Mouse (Mus musculus) intestine, embryonic 14.5 days (tissue): ENCODE measurements around the gene Casz1. TPM values are rescaled to one million over a fixed set of nuclear protein-coding genes. Genes with fewer than 3 reads are reported as not detected.

Experiments used
- ATAC-seq: fragments of 200-750 bp; cut with Nextera tagmentation; replicated peaks from 2 replicates; pipeline ENCODE4 v1.8.0; 2017; ENCODE audit warnings: low read depth, moderate number of reproducible peaks, moderate TSS enrichment, moderate library complexity; ENCODE audit not compliant: low FRiP score, low TSS enrichment
- DNase-seq: peaks from one replicate; pipeline ENCODE4 v3.0.0-alpha.2; 2018; ENCODE audit warnings: low spot score
- H3K27ac ChIP-seq: fragments of 300-500 bp; sonication (generic); 2 replicates; pipeline ENCODE4 v1.5.1; 2014; ENCODE audit warnings: low read depth, mild to moderate bottlenecking, control low read depth
- H3K27me3 ChIP-seq: fragments of 300-500 bp; sonication (generic); replicated peaks from 2 replicates; pipeline ENCODE4 v1.6.1; 2014; ENCODE audit warnings: low read length, control low read depth; ENCODE audit not compliant: control insufficient read depth, insufficient read depth
- H3K36me3 ChIP-seq: fragments of 300-500 bp; sonication (generic); 2 replicates; pipeline ENCODE4 v1.6.1; 2014; ENCODE audit warnings: low read length, control low read depth; ENCODE audit not compliant: control insufficient read depth, insufficient read depth
- H3K4me1 ChIP-seq: fragments of 300-500 bp; sonication (generic); replicated peaks from 2 replicates; pipeline ENCODE4 v1.6.1; 2014; ENCODE audit warnings: low read length, control low read depth, mixed read lengths; ENCODE audit not compliant: control insufficient read depth, insufficient read depth
- H3K4me2 ChIP-seq: fragments of 300-500 bp; sonication (generic); 2 replicates; pipeline ENCODE4 v1.6.1; 2014; ENCODE audit warnings: low read length
- H3K4me3 ChIP-seq: fragments of 300-500 bp; sonication (generic); 2 replicates; pipeline ENCODE4 v1.5.1; 2014; ENCODE audit warnings: low read depth, low read length, control low read depth, mixed read lengths
- H3K9ac ChIP-seq: fragments of 300-500 bp; sonication (generic); 2 replicates; pipeline ENCODE4 v1.6.1; 2014; ENCODE audit warnings: mild to moderate bottlenecking, low read length
- H3K9me3 ChIP-seq: fragments of 300-500 bp; sonication (generic); 2 replicates; pipeline ENCODE4 v1.6.1; 2016; ENCODE audit warnings: low read length, control low read depth; ENCODE audit not compliant: control insufficient read depth
- WGBS: fragments of 180-500 bp; shearing (Covaris S2); extraction: QIAGEN DNeasy Blood & Tissue Kit; methylation state at CpG from one replicate; pipeline ENCODE4 v1.1.7; 2014; 5-methylcytosine and 5-hydroxymethylcytosine counted together
- polyA plus RNA-seq: library from polyadenylated mRNA; unstranded; fragments of >200 nt; fragmentation: Nextera tagmentation; extraction: Ambion mirVana; gene quantifications from 2 replicates; pipeline ENCODE4 v1.2.1, GENCODE M21; 2014

The Casz1 gene
- polyA plus RNA-seq, 1 experiment from 2014 or later = 7.8 TPM

GRCm38 (mm10) chr4:148889011-148889410 is 84.8 kb downstream of the Casz1 start:
- Histone ChIP-seq H3K27ac (no peak overlapping the region), H3K4me3 (no peak overlapping the region), H3K4me1 (peaks cover 21% of the 10 kb centered on the region), H3K9me3 (no peaks in the 10 kb centered on the region), H3K9ac (no peak overlapping the region), H3K36me3 (no peaks in the 10 kb centered on the region), H3K27me3 (0 out of 2 replicates have a peak, but pooled peaks cover 3% of the 10 kb centered on the region), H3K4me2 (no peak overlapping the region)
- DNase-seq (no peak), ATAC-seq (no peak)
- WGBS = 79% methylated on average over 6 of the region's 6 CpGs

- H3K4me3 ChIP-seq = no peak overlapping the region
- ATAC-seq = no peak
- WGBS = 68% methylated on average over 8 of the region's 8 CpGs
Measured at GRCm38 (mm10) chr4:148890442-148890841, 86.2 kb downstream of the Casz1 start.

GRCm38 (mm10) chr4:148890892-148891838 is 86.9 kb downstream of the Casz1 start:
- H3K4me1 ChIP-seq = peaks cover 10% of the 10 kb centered on the region
- peak overlapping the region; percentile 43 for H3K9ac ChIP-seq
- ATAC-seq (peak; percentile 67), DNase-seq (peak; percentile 73)
- no peak overlapping the region for H3K27ac ChIP-seq
- H3K4me3 ChIP-seq = peak overlapping the region; percentile 34
- H3K9me3 ChIP-seq = no peaks in the 10 kb centered on the region
- H3K4me2 ChIP-seq = peak overlapping the region; percentile 68
- 8% methylated on average over 50 of the region's 52 CpGs for WGBS
- 0 out of 2 replicates have a peak, but pooled peaks cover 3% of the 10 kb centered on the region for H3K27me3 ChIP-seq
- H3K36me3 ChIP-seq = no peaks in the 10 kb centered on the region

More at GRCm38 (mm10) chr4:148890442-148890841, 86.2 kb downstream of the Casz1 start:
- DNase-seq = no peak
- no peaks in the 10 kb centered on the region for H3K36me3 ChIP-seq
- peak overlapping the region; percentile 43; the same call in 1 of the 2 replicates for H3K9ac ChIP-seq
- peaks cover 16% of the 10 kb centered on the region for H3K4me1 ChIP-seq
- no peak overlapping the region for H3K27ac ChIP-seq
- H3K4me2 ChIP-seq = peak overlapping the region; percentile 68
- 0 out of 2 replicates have a peak, but pooled peaks cover 3% of the 10 kb centered on the region for H3K27me3 ChIP-seq
- H3K9me3 ChIP-seq = no peaks in the 10 kb centered on the region

- Histone ChIP-seq H3K4me1 (peaks cover 3% of the 10 kb centered on the region; the same call in 1 of the 2 replicates), H3K27ac (no peak overlapping the region), H3K27me3 (peaks cover 5% of the 10 kb centered on the region; the same call in 1 of the 2 replicates), H3K4me3 (no peak overlapping the region), H3K4me2 (no peak overlapping the region), H3K36me3 (no peaks in the 10 kb centered on the region), H3K9me3 (no peaks in the 10 kb centered on the region), H3K9ac (no peak overlapping the region)
- no peak for ATAC-seq
- 73% methylated on average over 6 of the region's 6 CpGs for WGBS
- DNase-seq = no peak
Measured at GRCm38 (mm10) chr4:148896125-148896524, 91.9 kb downstream of the Casz1 start.

GRCm38 (mm10) chr4:148899927-148900294 is 95.7 kb downstream of the Casz1 start:
- 9% methylated on average over 1 of the region's 1 CpGs for WGBS
- DNase-seq (no peak), ATAC-seq (peak; percentile 5; the same call in 1 of the 2 replicates)
- peak overlapping the region; percentile 67 for H3K4me3 ChIP-seq
- no peaks in the 10 kb centered on the region for H3K36me3 ChIP-seq
- no peak overlapping the region; the same call in 1 of the 2 replicates for H3K9ac ChIP-seq
- no peak overlapping the region for H3K27ac ChIP-seq
- peak overlapping the region; percentile 99 for H3K4me2 ChIP-seq
- H3K27me3 ChIP-seq = peaks cover 19% of the 10 kb centered on the region
- no peaks in the 10 kb centered on the region for H3K9me3 ChIP-seq
- 0 out of 2 replicates have a peak, but pooled peaks cover 9% of the 10 kb centered on the region for H3K4me1 ChIP-seq

GRCm38 (mm10) chr4:148900295-148901211 is 96.3 kb downstream of the Casz1 start:
- Histone ChIP-seq H3K36me3 (no peaks in the 10 kb centered on the region), H3K27ac (peak overlapping the region; percentile 47; the same call in 1 of the 2 replicates), H3K4me1 (0 out of 2 replicates have a peak, but pooled peaks cover 9% of the 10 kb centered on the region), H3K27me3 (peaks cover 19% of the 10 kb centered on the region), H3K4me3 (peak overlapping the region; percentile 67), H3K9ac (peak overlapping the region; percentile 54), H3K9me3 (no peaks in the 10 kb centered on the region), H3K4me2 (peak overlapping the region; percentile 99)
- under 1% methylated on average over 95 of the region's 123 CpGs for WGBS
- DNase-seq (peak; percentile 87), ATAC-seq (peak; percentile 84)

GRCm38 (mm10) chr4:148901275-148902052 is 97.2 kb downstream of the Casz1 start:
- Histone ChIP-seq H3K27ac (no peak overlapping the region), H3K27me3 (peaks cover 19% of the 10 kb centered on the region), H3K4me2 (peak overlapping the region; percentile 99), H3K9ac (peak overlapping the region; percentile 54), H3K9me3 (no peaks in the 10 kb centered on the region), H3K36me3 (no peaks in the 10 kb centered on the region), H3K4me1 (0 out of 2 replicates have a peak, but pooled peaks cover 9% of the 10 kb centered on the region), H3K4me3 (peak overlapping the region; percentile 67)
- DNase-seq = no peak
- WGBS = 2% methylated on average over 61 of the region's 64 CpGs
- 0 out of 2 replicates have a peak, but pooled peaks have one; percentile 7 for ATAC-seq
